Mouse (Mus musculus) thymus, adult 2 months (tissue): ENCODE data around the gene H2-Oa.

Experiments
- CTCF ChIP-seq: fragments of 200-500 bp; IDR thresholded peaks from 2 replicates; pipeline ENCODE4 v1.5.1; 2012; ENCODE audit warnings: mild to moderate bottlenecking, control low read depth, low read length, moderate library complexity, borderline replicate concordance; ENCODE audit not compliant: control insufficient read depth, poor library complexity, insufficient read depth; ENCODE audit errors: extremely low read depth
- POLR2A ChIP-seq: fragments of 200-500 bp; IDR thresholded peaks from 2 replicates; pipeline ENCODE4 v1.6.1; 2012; ENCODE audit warnings: mild to moderate bottlenecking, low read length, control low read depth, moderate library complexity; ENCODE audit not compliant: control insufficient read depth, poor library complexity, insufficient read depth; ENCODE audit errors: extremely low read depth

- TF ChIP-seq CTCF (peak; percentile 78), POLR2A (peak; percentile 45)
Measured at GRCm38 (mm10) chr17:34101604-34102032, 9.5 kb downstream of the H2-Oa start.
